Mouse (Mus musculus) hindbrain, embryonic 10.5 days (tissue): Measurements from ENCODE around the gene Ccdc73. TPM values are rescaled to one million over a fixed set of nuclear protein-coding genes. Genes with fewer than 3 reads are reported as not detected.
A peak's percentile ranks its signal among the peaks of the same experiment; 100 is the strongest.
"Not testable (repeated sequence)": the region's sequence is repeated elsewhere in the genome, so short reads cannot be mapped to it uniquely, and the experiment has no call there.

ENCODE experiments used
- DNase-seq: peaks from one replicate; pipeline ENCODE4 v3.0.0-alpha.2; 2017; ENCODE audit warnings: low spot score
- H3K27ac ChIP-seq: fragments of 300-500 bp; sonication (generic); 2 replicates; pipeline ENCODE4 v1.5.1; 2016; ENCODE audit warnings: mild to moderate bottlenecking, moderate library complexity
- H3K27me3 ChIP-seq: fragments of 300-500 bp; sonication (generic); 2 replicates; pipeline ENCODE4 v1.6.1; 2016; ENCODE audit warnings: mild to moderate bottlenecking; ENCODE audit not compliant: poor library complexity, insufficient read depth, severe bottlenecking
- H3K36me3 ChIP-seq: fragments of 300-500 bp; sonication (generic); 2 replicates; pipeline ENCODE4 v1.6.1; 2016; ENCODE audit warnings: mild to moderate bottlenecking, moderate library complexity
- H3K4me1 ChIP-seq: fragments of 300-500 bp; sonication (generic); replicated peaks from 2 replicates; pipeline ENCODE4 v1.6.1; 2016; ENCODE audit warnings: mild to moderate bottlenecking
- H3K4me3 ChIP-seq: fragments of 300-500 bp; sonication (generic); 2 replicates; pipeline ENCODE4 v1.5.1; 2016; ENCODE audit warnings: mild to moderate bottlenecking, moderate library complexity
- H3K9me3 ChIP-seq: fragments of 300-500 bp; sonication (generic); 2 replicates; pipeline ENCODE4 v1.6.1; 2016; ENCODE audit warnings: mild to moderate bottlenecking, moderate library complexity
- WGBS: fragments of 180-500 bp; shearing (Covaris S2); methylation state at CpG from one replicate; pipeline ENCODE4 v1.1.7; 2016; 5-methylcytosine and 5-hydroxymethylcytosine counted together
- polyA plus RNA-seq: library from polyadenylated mRNA; unstranded; fragments of >200 nt; fragmentation: Nextera tagmentation; extraction: Ambion mirVana; gene quantifications from 2 replicates; pipeline ENCODE4 v1.2.1, GENCODE M21; 2016

Gene Ccdc73
- polyA plus RNA-seq, 1 experiment from 2014 or later = 6.3 TPM

DNA sequence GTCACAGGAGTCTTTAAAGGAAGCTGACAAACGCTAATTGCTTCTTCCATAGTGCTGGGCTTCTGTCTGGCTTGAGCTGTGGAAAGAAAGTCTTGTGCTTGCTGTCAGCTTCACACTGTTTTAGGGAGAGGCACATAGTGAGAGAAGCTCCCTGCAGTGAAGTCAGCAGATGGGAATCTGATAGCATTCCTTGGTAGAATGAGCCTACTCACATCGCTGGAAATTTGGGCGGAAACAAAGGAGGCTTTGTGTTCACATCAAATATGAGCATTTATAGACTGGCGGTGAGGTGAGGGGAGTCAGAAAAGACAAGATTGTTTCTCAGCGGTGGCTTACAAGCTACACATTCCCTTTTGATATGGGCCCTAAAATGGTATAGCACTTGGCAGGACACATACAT lies 15.9 kb upstream of the Ccdc73 start:
- H3K9me3 ChIP-seq = no peaks in the 10 kb centered on the region
- peak; percentile 20 for DNase-seq
- 27% methylated on average over 5 of the region's 5 CpGs for WGBS
- H3K36me3 ChIP-seq = no peaks in the 10 kb centered on the region
- peaks cover 37% of the 10 kb centered on the region for H3K27me3 ChIP-seq
- no peak overlapping the region for H3K4me3 ChIP-seq
- no peak overlapping the region for H3K27ac ChIP-seq
- peaks cover 23% of the 10 kb centered on the region for H3K4me1 ChIP-seq

DNA sequence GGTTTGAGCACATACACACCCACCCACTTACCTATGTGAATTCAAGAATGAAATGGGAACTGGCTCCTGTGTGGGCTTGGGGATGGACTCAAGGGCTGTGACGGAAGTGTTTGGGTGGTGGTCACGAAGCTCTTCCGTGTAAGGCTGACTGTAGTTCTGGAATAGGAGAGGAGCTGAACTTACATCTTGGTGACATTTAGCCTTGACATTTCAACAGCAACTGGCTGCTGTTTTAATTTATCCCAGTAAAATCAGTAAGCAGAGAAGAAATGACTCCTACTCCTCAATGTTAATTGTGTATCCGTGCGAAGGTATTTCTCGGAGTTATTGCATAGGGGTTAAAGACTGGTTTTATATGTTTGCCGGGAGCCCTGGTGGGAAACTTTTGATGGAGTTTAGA lies 15.1 kb upstream of the Ccdc73 start:
- H3K27me3 ChIP-seq = peaks cover 37% of the 10 kb centered on the region
- no peak for DNase-seq
- 91% methylated on average over 7 of the region's 7 CpGs for WGBS
- no peaks in the 10 kb centered on the region for H3K36me3 ChIP-seq
- H3K4me3 ChIP-seq = no peak overlapping the region
- no peaks in the 10 kb centered on the region for H3K9me3 ChIP-seq
- peaks cover 18% of the 10 kb centered on the region for H3K4me1 ChIP-seq
- no peak overlapping the region for H3K27ac ChIP-seq

DNA sequence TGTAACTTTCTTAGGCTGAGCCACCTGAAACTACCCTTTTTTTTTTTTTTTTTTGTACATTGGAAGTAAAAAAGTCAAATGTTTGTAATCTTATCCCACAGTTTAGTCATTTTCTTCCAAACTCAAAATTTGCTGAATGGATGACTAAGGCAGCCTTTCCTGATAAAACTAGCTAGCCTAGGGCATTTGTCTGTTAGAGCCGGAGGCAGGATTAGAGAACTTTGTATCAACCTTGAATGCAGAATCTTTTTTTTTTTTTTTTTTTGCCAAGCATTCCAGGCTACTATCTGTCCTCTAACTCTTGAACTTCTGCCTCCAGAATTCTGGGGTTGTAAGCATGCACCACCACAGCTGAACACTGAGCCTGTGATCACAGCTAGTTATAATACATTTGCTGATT lies 12.8 kb upstream of the Ccdc73 start:
- H3K9me3 ChIP-seq = no peaks in the 10 kb centered on the region
- H3K27me3 ChIP-seq = peaks cover 15% of the 10 kb centered on the region
- H3K36me3 ChIP-seq = no peaks in the 10 kb centered on the region
- WGBS = 89% methylated on average over 1 of the region's 1 CpGs
- no peak overlapping the region for H3K27ac ChIP-seq
- no peak overlapping the region for H3K4me3 ChIP-seq
- DNase-seq = no peak
- H3K4me1 ChIP-seq = peaks cover 6% of the 10 kb centered on the region; the same call in 1 of the 2 replicates

DNA sequence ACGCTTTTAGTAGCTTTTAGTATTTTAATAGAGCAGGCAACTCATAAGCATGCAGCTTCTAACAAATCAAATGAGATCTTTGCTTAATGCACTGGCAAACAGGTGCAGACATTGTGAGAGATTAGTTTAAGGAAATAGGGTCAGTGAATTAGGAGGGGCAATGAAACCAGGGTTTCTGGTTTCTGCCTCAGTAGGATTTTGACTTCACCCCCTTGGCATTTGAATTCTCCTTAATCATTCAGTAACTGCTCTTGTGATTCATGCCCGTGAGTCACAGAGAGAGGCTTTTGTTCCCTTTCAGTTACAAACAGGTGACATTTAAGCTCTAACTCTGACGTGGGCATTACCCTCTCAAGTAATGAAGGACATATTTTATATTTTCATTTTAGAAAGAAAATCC lies 11.9 kb upstream of the Ccdc73 start:
- H3K27ac ChIP-seq = no peak overlapping the region
- peaks cover 4% of the 10 kb centered on the region; the same call in 1 of the 2 replicates for H3K4me1 ChIP-seq
- WGBS = 37% methylated on average over 3 of the region's 3 CpGs
- no peak for DNase-seq
- H3K36me3 ChIP-seq = no peaks in the 10 kb centered on the region
- peaks cover 8% of the 10 kb centered on the region for H3K27me3 ChIP-seq
- no peaks in the 10 kb centered on the region for H3K9me3 ChIP-seq
- no peak overlapping the region for H3K4me3 ChIP-seq

DNA sequence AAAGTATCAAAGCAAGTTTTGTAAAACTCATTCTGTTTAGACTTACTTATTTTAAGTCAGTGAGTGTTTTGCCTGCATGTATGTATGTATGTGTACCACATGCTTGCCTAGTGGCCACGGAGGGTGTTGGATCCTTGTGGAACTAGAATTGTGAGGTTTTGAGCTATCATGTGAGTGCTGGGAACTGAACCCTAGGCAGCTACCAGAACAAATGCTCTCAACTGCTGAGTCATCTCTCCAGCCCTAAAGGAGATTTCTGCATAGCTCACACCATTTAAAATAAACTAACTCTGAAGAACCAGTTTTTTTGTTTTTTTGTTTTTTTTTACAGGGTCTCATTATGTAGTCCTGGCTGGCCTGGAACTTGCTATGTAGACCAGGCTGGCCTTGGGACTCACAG lies 11.4 kb upstream of the Ccdc73 start:
- Histone ChIP-seq H3K27ac (no peak overlapping the region), H3K36me3 (no peaks in the 10 kb centered on the region), H3K9me3 (no peaks in the 10 kb centered on the region), H3K4me3 (no peak overlapping the region), H3K27me3 (peaks cover 3% of the 10 kb centered on the region; the same call in 1 of the 2 replicates), H3K4me1 (peaks cover 4% of the 10 kb centered on the region; the same call in 1 of the 2 replicates)
- no peak for DNase-seq
- 49% methylated on average over 1 of the region's 1 CpGs for WGBS

DNA sequence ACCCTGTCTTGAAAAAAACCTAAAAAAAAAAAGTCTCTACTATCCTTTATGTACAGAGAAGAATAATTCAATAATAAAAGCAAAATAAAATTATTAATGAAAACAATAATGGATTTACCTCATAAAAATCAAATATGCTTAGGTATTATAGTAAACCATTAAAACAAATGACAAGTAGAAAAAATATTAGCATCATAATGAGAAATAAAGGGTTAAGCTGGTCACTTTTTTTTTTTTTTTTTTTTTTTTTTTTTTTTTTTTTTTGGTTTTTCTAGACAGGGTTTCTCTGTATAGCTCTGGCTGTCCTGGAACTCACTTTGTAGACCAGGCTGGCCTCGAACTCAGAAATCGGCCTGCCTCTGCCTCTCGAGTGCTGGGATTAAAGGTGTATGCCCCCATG lies 9.5 kb upstream of the Ccdc73 start:
- H3K27ac ChIP-seq, H3K9me3 ChIP-seq, DNase-seq, H3K4me1 ChIP-seq, H3K4me3 ChIP-seq, H3K36me3 ChIP-seq, H3K27me3 ChIP-seq: not testable (repeated sequence)
- WGBS = 83% methylated on average over 3 of the region's 3 CpGs

DNA sequence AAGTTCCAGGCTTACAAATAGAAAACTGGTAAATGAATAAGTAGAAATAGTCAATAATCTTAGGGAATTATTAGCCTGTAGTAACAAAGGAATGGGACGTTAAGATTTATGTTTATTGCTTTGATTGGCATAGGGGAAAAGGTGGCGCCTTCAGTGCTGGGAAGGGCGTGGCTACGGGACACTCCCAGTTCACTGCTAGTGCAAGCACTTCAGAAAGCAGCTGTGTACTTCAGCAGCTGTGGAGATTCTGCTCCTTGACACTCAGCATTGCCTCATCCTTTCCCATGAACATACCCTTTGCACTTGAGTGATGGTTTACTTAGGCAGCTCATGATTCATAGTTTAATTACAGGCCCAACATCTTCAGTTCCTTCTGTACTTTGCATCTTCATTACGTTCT lies 8.5 kb upstream of the Ccdc73 start:
- Histone ChIP-seq H3K4me1 (no peaks in the 10 kb centered on the region), H3K4me3 (no peak overlapping the region), H3K9me3 (no peaks in the 10 kb centered on the region), H3K27ac (no peak overlapping the region), H3K36me3 (no peaks in the 10 kb centered on the region), H3K27me3 (no peaks in the 10 kb centered on the region)
- 84% methylated on average over 5 of the region's 5 CpGs for WGBS
- DNase-seq = no peak

DNA sequence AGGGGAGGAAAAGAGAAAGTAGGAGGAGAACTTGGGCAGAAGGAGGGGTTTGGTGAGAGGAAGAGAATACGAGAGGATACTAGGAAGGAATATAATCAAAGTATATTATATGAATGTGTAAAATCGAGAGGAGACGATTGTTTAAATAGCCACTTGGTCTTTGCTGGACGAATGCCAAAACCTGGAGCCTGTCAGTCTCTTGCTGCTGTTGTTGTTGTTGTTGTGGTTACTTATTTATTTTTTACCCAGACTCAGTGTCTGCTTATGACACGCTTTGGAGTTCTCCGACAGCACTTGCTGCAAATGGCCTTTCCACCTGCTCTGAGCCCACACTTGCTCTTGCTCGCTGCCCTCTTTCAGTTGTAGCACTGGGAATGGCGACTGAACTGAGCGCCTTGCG lies 7.2 kb upstream of the Ccdc73 start:
- no peak for DNase-seq
- H3K4me3 ChIP-seq = no peak overlapping the region
- no peaks in the 10 kb centered on the region for H3K4me1 ChIP-seq
- no peaks in the 10 kb centered on the region for H3K36me3 ChIP-seq
- no peak overlapping the region for H3K27ac ChIP-seq
- no peaks in the 10 kb centered on the region for H3K9me3 ChIP-seq
- no peaks in the 10 kb centered on the region for H3K27me3 ChIP-seq
- 89% methylated on average over 10 of the region's 10 CpGs for WGBS

DNA sequence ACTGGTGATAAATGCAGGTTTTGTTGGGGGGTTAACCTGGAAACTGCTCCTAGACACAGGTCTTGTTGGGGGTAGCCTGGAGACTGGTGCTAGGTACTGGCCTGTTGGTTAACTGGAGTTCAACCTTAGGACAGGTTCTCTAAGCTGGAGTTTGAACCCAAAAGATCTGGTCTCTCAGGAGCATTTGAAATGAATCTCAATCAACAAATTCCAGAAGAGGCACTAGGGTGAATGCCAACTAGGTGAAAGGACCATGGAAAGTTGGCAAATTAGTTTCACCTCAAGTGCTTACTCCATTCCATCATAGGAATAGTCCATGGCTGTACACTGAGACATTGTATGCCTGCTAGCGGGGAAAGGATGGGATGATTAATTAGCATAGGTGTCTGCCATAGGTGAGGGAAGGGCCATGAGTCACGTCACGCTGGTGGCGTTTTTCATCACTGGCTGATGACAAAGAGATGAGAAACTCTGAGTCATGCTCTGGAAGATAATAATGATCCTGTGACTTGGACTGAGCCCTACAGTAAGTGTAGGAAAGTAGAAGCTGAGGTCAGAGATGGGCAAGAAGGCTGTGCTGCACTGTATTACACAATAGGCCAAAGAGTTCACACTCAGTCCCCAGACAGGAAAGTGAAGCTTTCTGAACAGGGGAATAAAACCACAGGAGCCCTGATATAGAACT lies 3.3 kb upstream of the Ccdc73 start:
- 93% methylated on average over 4 of the region's 4 CpGs for WGBS
- no peaks in the 10 kb centered on the region for H3K36me3 ChIP-seq
- H3K27ac ChIP-seq = no peak overlapping the region
- no peak for DNase-seq
- no peaks in the 10 kb centered on the region for H3K27me3 ChIP-seq
- H3K4me3 ChIP-seq = no peak overlapping the region
- no peaks in the 10 kb centered on the region for H3K9me3 ChIP-seq
- H3K4me1 ChIP-seq = no peaks in the 10 kb centered on the region

DNA sequence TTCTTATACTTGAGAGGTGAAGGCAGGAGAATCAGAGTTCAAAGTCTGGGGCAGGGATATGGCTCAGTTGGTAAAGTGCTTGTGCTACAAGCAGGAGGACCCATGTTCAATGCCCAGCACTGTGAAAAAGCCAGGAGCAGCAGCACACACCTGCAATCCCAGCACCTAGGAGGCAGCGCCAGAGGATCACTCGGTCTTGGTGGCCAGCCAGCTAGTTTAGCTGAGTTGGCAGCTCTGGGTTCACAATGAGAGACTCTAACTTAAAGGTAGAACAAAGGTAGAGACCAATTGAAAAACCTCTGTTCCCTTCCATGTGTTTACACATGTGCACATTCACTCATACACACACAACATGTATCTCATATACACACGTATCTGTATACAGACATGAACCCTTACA lies 1.5 kb downstream of the Ccdc73 start:
- Histone ChIP-seq H3K36me3 (no peaks in the 10 kb centered on the region), H3K27me3 (no peaks in the 10 kb centered on the region), H3K9me3 (no peaks in the 10 kb centered on the region), H3K27ac (no peak overlapping the region), H3K4me1 (no peaks in the 10 kb centered on the region), H3K4me3 (no peak overlapping the region)
- no peak for DNase-seq
- 88% methylated on average over 3 of the region's 3 CpGs for WGBS

DNA sequence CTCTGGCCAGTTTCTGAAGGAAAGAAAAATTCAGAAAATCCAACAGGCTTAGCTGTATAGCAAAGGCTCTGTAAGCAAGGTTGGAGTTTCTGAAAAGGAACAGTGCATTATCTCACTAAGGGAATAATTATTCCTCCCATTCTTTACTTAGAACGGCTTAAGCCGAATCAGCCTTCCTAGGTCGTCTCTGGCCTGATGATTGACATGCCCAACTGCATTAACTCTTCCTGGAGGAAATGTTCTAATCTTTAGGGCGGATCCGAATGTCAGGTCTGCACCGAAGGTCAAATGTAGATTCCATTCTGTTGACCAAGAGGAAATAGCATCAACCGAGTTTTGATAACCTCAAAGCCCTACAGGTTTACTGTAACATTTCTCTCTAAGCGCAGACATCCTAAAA lies 11.2 kb downstream of the Ccdc73 start:
- no peaks in the 10 kb centered on the region for H3K4me1 ChIP-seq
- no peaks in the 10 kb centered on the region for H3K36me3 ChIP-seq
- no peaks in the 10 kb centered on the region for H3K27me3 ChIP-seq
- no peak overlapping the region for H3K4me3 ChIP-seq
- no peak overlapping the region for H3K27ac ChIP-seq
- 85% methylated on average over 8 of the region's 8 CpGs for WGBS
- no peak for DNase-seq
- H3K9me3 ChIP-seq = no peaks in the 10 kb centered on the region

DNA sequence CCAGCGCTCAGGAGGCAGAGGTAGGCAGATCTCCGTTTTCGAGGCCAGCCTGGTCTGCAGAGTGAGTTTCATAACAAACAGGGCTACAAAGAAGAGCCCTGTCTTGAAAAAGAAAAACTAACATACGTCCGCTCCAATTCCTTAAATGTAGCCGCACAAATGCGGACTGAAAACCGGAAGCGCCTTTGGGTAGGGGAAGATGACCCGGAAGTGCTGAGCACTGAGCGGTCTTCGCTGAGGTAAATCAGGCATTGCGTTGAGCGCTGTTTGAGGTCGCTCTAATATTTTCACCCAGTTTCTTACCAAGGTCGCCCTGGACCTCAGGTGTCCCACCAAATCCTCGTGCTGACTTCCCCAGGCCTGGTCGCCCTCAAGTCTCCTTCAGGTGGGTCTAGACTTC lies 18.5 kb downstream of the Ccdc73 start:
- no peaks in the 10 kb centered on the region for H3K4me1 ChIP-seq
- no peak overlapping the region for H3K4me3 ChIP-seq
- no peaks in the 10 kb centered on the region for H3K36me3 ChIP-seq
- WGBS = 92% methylated on average over 18 of the region's 18 CpGs
- H3K9me3 ChIP-seq = no peaks in the 10 kb centered on the region
- DNase-seq = no peak
- H3K27ac ChIP-seq = no peak overlapping the region
- no peaks in the 10 kb centered on the region for H3K27me3 ChIP-seq

DNA sequence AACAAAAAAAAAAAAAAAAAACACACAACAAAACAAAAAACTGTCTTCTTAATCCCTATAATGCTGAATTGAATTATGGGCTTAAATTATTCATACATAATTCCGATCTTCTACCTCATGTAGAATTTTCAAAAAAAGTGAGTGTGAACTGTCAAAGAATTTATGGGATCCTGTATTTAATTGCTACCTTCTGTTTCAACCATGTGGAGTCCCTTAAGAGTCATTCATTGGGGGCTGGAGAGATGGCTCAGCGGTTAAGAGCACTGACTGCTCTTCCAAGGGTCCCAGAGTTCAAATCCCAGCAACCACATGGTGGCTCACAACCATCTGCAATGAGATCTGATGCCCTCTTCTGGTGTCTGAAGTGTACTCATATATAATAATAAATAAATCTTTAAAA lies 19.7 kb downstream of the Ccdc73 start:
- not testable (repeated sequence) for H3K4me3 ChIP-seq, H3K27ac ChIP-seq, H3K36me3 ChIP-seq, H3K27me3 ChIP-seq, H3K9me3 ChIP-seq, H3K4me1 ChIP-seq, DNase-seq
- 62% methylated on average over 2 of the region's 2 CpGs for WGBS
